Mouse (Mus musculus) embryonic facial prominence, embryonic 11.5 days (tissue): ENCODE data around the gene Olfr791. TPM values are rescaled to one million over a fixed set of nuclear protein-coding genes. Genes with fewer than 3 reads are reported as not detected.
A peak's percentile ranks its signal among the peaks of the same experiment; 100 is the strongest.

Source experiments
- ATAC-seq: fragments of 200-750 bp; cut with Nextera tagmentation; replicated peaks from 2 replicates; pipeline ENCODE4 v1.8.0; 2017; ENCODE audit warnings: low read depth; ENCODE audit not compliant: insufficient number of reproducible peaks, low FRiP score, low TSS enrichment
- DNase-seq: peaks from one replicate; pipeline ENCODE4 v3.0.0-alpha.2; 2015; ENCODE audit warnings: low spot score
- H3K27ac ChIP-seq: fragments of 300-500 bp; sonication (generic); replicated peaks from 2 replicates; pipeline ENCODE4 v1.5.1; 2014; ENCODE audit warnings: mild to moderate bottlenecking, low read depth, low read length, control low read depth
- H3K27me3 ChIP-seq: fragments of 300-500 bp; sonication (generic); 2 replicates; pipeline ENCODE4 v1.6.1; 2014; ENCODE audit warnings: mild to moderate bottlenecking, low read length, moderate library complexity, mixed read lengths; ENCODE audit not compliant: control insufficient read depth, insufficient read depth
- H3K36me3 ChIP-seq: fragments of 300-500 bp; sonication (generic); replicated peaks from 2 replicates; pipeline ENCODE4 v1.6.1; 2014; ENCODE audit warnings: low read depth, mild to moderate bottlenecking, low read length, moderate library complexity, mixed read lengths; ENCODE audit not compliant: control insufficient read depth, insufficient read depth
- H3K4me1 ChIP-seq: fragments of 300-500 bp; sonication (generic); 2 replicates; pipeline ENCODE4 v1.6.1; 2014; ENCODE audit warnings: low read length, mixed read lengths; ENCODE audit not compliant: control insufficient read depth, insufficient read depth
- H3K4me2 ChIP-seq: fragments of 300-500 bp; sonication (generic); 2 replicates; pipeline ENCODE4 v1.6.1; 2014; ENCODE audit warnings: low read depth, mild to moderate bottlenecking, control low read depth, low read length, moderate library complexity
- H3K4me3 ChIP-seq: fragments of 300-500 bp; sonication (generic); 2 replicates; pipeline ENCODE4 v1.5.1; 2014; ENCODE audit warnings: low read depth, low read length, control low read depth
- H3K9ac ChIP-seq: fragments of 300-500 bp; sonication (generic); replicated peaks from 2 replicates; pipeline ENCODE4 v1.6.1; 2014; ENCODE audit warnings: mild to moderate bottlenecking, control low read depth, low read length
- H3K9me3 ChIP-seq: fragments of 300-500 bp; sonication (generic); replicated peaks from 2 replicates; pipeline ENCODE4 v1.6.1; 2016; ENCODE audit warnings: mild to moderate bottlenecking, low read length, inconsistent platforms, mixed read lengths; ENCODE audit not compliant: control insufficient read depth
- WGBS: fragments of 180-500 bp; shearing (Covaris S2); extraction: QIAGEN DNeasy Blood & Tissue Kit; methylation state at CpG from one replicate; pipeline ENCODE4 v1.1.7; 2014; 5-methylcytosine and 5-hydroxymethylcytosine counted together
- polyA plus RNA-seq: library from polyadenylated mRNA; unstranded; fragments of >200 nt; fragmentation: Nextera tagmentation; extraction: Ambion mirVana; gene quantifications from 2 replicates; pipeline ENCODE4 v1.2.1, GENCODE M21; 2014

Gene Olfr791
- polyA plus RNA-seq: not detected in 2 replicates

GRCm38 (mm10) chr10:129521492-129521891 is at the start of gene Olfr791:
Gene Olfr791 (plus strand): TSS chr10:129521792.
- H3K27ac ChIP-seq: no peak within 1 kb of the TSS
- no peak for ATAC-seq

DNA sequence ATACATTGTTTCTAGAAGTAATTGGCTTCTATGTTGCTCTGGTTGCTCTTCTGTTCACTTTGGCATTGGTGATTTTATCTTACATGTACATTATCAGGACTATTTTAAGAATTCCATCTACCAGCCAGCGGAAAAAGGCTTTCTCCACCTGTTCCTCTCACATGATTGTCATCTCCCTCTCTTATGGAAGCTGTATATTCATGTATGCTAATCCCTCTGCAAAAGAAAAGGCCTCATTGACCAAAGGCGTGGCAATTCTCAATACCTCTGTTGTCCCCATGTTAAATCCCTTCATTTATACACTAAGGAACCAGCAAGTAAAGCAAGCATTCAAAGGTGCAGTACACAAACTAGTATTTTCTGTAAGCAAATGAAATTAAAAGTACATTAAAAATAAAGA is 48.3 kb upstream of the Olfr791 start:
- WGBS: 66% methylated on average over 2 of the region's 2 CpGs
- no peak for ATAC-seq

More at GRCm38 (mm10) chr10:129521492-129521891, at the start of gene Olfr791:
- no peaks in the 10 kb centered on the region for H3K4me1 ChIP-seq
- H3K9me3 ChIP-seq: no peaks in the 10 kb centered on the region
- 79% methylated on average over 3 of the region's 3 CpGs for WGBS
- H3K4me3 ChIP-seq: no peak within 1 kb of the TSS
- DNase-seq: no peak
- H3K9ac ChIP-seq: no peak within 1 kb of the TSS
- no peaks in the 10 kb centered on the region for H3K27me3 ChIP-seq
- H3K4me2 ChIP-seq: no peak within 1 kb of the TSS
- no peaks in the 10 kb centered on the region for H3K36me3 ChIP-seq

GRCm38 (mm10) chr10:129473723-129474122 is 47.9 kb upstream of the Olfr791 start:
- H3K9ac ChIP-seq: no peak overlapping the region
- H3K4me2 ChIP-seq: no peak overlapping the region
- ATAC-seq: no peak
- DNase-seq: no peak
- H3K4me3 ChIP-seq: no peak overlapping the region
- H3K27me3 ChIP-seq: no peaks in the 10 kb centered on the region
- H3K27ac ChIP-seq: no peak overlapping the region
- H3K9me3 ChIP-seq: no peaks in the 10 kb centered on the region
- no peaks in the 10 kb centered on the region for H3K4me1 ChIP-seq
- no peaks in the 10 kb centered on the region for H3K36me3 ChIP-seq

More for the DNA sequence above, 48.3 kb upstream of the Olfr791 start:
- Histone ChIP-seq H3K27me3 (no peaks in the 10 kb centered on the region), H3K4me3 (no peak overlapping the region), H3K9ac (no peak overlapping the region), H3K4me2 (no peak overlapping the region), H3K4me1 (no peaks in the 10 kb centered on the region), H3K27ac (no peak overlapping the region), H3K36me3 (no peaks in the 10 kb centered on the region), H3K9me3 (no peaks in the 10 kb centered on the region)
- DNase-seq: no peak

DNA sequence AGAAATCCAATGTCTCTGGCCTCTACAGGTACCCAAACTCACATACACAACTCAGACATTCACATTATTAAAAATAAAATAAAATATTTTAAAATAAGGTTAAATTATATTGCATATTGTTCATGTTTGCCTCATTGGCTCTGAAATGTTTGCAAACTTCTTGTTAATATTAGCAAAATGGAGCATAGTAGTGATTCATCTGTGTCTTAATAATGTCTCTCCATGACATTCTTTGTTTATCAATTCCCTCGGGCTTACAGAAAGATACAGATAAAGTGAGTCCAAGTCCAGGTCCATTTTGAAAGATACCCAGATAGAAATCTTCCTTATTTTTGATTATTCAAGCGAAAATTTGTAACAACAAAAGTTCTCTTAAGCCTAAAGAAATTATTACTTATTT is 37.1 kb upstream of the Olfr791 start, which contains the start of gene Olfr789:
TSS of gene Olfr789 (plus strand) at position 301 of the 400 bp plus-strand sequence.
- 73% methylated on average over 2 of the region's 2 CpGs for WGBS
- H3K9me3 ChIP-seq: no peaks in the 10 kb centered on the region
- no peaks in the 10 kb centered on the region for H3K36me3 ChIP-seq
- H3K4me1 ChIP-seq: no peaks in the 10 kb centered on the region
- no peak within 1 kb of the TSS for H3K4me2 ChIP-seq
- H3K4me3 ChIP-seq: no peak within 1 kb of the TSS
- no peak within 1 kb of the TSS for H3K27ac ChIP-seq
- no peak for ATAC-seq
- no peak for DNase-seq
- no peak within 1 kb of the TSS for H3K9ac ChIP-seq
- H3K27me3 ChIP-seq: no peaks in the 10 kb centered on the region

DNA sequence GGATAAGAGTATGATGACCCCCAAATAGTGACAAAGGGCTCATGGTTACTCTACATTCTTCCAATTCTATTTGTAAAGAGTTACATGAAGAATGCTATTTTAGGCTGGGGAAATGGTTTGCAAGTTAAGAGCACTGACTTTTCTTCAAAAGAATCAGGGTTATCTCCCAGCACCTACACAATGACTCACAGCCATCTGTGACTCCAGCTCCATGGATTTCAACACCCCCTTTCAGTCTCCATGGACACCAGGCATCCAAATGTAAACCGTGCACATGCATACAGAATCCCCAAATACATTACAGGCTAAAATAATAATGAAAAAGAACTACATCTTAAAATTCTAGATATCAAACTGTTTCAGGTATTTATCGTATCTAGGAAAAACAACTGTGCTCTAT is 31.5 kb upstream of the Olfr791 start:
- Histone ChIP-seq H3K9me3 (no peaks in the 10 kb centered on the region), H3K27ac (no peak overlapping the region), H3K4me2 (no peak overlapping the region), H3K4me3 (no peak overlapping the region), H3K36me3 (no peaks in the 10 kb centered on the region), H3K4me1 (no peaks in the 10 kb centered on the region), H3K27me3 (no peaks in the 10 kb centered on the region), H3K9ac (no peak overlapping the region)
- DNase-seq (no peak), ATAC-seq (no peak)
- WGBS: 72% methylated on average over 2 of the region's 2 CpGs

- ATAC-seq: no peak
These were observed 23.4 kb upstream of the Olfr791 start, which contains the start of gene Olfr790 for GRCm38 (mm10) chr10:129498192-129498591. Gene Olfr790 (plus strand): TSS chr10:129498492.

GRCm38 (mm10) chr10:129538862-129539261 is 17.3 kb downstream of the Olfr791 start, which contains the start of gene Olfr792:
Gene Olfr792 (plus strand): TSS chr10:129539162.
- Histone ChIP-seq H3K4me3 (no peak within 1 kb of the TSS), H3K27ac (no peak within 1 kb of the TSS), H3K4me1 (no peaks in the 10 kb centered on the region), H3K9me3 (no peaks in the 10 kb centered on the region), H3K9ac (no peak within 1 kb of the TSS), H3K36me3 (no peaks in the 10 kb centered on the region), H3K4me2 (no peak within 1 kb of the TSS), H3K27me3 (no peaks in the 10 kb centered on the region)
- WGBS: 81% methylated on average over 1 of the region's 1 CpGs
- ATAC-seq (no peak), DNase-seq (no peak)

More at GRCm38 (mm10) chr10:129498192-129498591, 23.4 kb upstream of the Olfr791 start, which contains the start of gene Olfr790:
- Histone ChIP-seq H3K27ac (no peak within 1 kb of the TSS), H3K27me3 (no peaks in the 10 kb centered on the region), H3K4me1 (no peaks in the 10 kb centered on the region), H3K4me2 (no peak within 1 kb of the TSS), H3K9me3 (no peaks in the 10 kb centered on the region), H3K4me3 (no peak within 1 kb of the TSS), H3K9ac (no peak within 1 kb of the TSS), H3K36me3 (no peaks in the 10 kb centered on the region)
- no peak for DNase-seq

GRCm38 (mm10) chr10:129549354-129549753 is 27.8 kb downstream of the Olfr791 start:
- Histone ChIP-seq H3K27me3 (no peaks in the 10 kb centered on the region), H3K9me3 (no peaks in the 10 kb centered on the region), H3K36me3 (no peaks in the 10 kb centered on the region), H3K4me1 (no peaks in the 10 kb centered on the region), H3K9ac (no peak overlapping the region), H3K27ac (no peak overlapping the region), H3K4me3 (no peak overlapping the region), H3K4me2 (no peak overlapping the region)
- peak; percentile 17 for DNase-seq
- 41% methylated on average over 1 of the region's 1 CpGs for WGBS
- ATAC-seq: peak; percentile 56; the same call in 1 of the 2 replicates
